Mouse (Mus musculus) retina, postnatal 7 days (tissue): ENCODE results near the gene AW822073.
A peak's percentile ranks its signal among the peaks of the same experiment; 100 is the strongest.
"Not testable (repeated sequence)": the region's sequence is repeated elsewhere in the genome, so short reads cannot be mapped to it uniquely, and the experiment has no call there.

Source experiments
- DNase-seq: peaks from one replicate; pipeline ENCODE4 v3.0.0-alpha.2; 2012; ENCODE audit warnings: low read depth, low spot score

Gene AW822073

DNA sequence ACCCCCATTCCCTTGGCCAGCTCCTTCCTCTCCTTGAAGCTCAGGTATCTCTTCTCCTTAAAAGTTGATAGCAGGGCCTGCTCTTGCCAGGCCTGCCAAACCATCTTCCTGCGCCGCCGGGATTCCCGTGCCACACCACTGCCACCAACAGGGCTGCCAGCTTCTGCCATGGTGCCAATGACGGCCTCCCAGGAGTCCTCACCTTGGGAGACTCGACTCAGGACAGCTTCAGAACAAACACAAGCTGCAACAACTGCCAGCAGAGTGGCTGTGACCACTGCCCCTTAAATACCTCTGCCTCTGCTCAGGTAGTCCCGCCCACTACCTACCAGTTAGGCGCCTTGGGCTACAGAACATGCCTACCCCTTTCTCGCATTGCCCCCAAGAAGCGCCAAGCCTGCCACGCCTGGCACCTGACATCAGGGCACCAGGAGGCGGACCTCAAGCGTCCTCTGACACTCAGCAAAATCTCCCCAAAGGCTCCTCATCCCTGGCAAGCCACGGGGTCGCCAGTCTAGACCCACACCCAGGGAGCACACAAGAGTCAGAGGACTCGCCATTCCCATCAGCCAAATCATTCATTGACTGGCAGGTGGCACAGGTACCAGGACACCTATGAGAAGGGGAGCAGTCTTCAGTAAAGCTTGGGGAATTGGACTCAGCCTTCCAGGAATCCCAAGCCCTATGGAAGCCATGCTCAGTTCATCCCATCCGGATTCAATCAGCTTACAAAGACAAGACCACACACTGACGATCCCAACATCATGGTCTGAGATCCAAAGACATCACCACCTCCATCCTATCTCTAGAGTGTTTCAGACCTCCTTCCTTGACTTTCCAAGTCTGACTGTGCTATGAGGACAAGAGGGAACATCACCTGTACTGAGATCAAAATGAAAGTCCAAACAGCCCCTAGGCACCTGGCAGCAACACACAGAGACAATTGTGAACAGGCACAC is at the start of gene AW822073:
Gene AW822073, minus strand, starts transcription at position 104 of the 959 bp plus-strand sequence.
- not testable (repeated sequence) for DNase-seq

GRCm38 (mm10) chr10:58258466-58258865 is 33.7 kb upstream of the AW822073 start:
- DNase-seq, result no peak

DNA sequence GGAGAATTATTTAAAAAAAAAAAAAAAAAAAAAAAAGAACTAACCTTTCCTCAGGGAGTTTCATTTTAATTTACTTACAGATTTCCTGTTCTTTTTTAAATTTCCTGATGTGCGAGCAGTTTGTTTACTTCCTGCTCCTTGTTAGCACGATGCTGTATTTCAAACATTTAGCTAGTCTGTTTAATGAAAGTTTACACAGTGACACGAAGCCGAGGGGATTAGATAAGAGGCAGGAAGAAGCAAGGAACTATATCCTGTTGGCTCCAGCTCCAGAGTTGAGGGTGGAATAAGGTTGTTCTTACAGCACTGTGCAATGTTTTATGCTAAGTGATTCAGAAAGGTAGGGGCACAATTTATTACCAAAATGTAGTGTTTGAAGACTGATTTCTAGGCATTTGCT is 31.2 kb upstream of the AW822073 start:
- no peak for DNase-seq

DNA sequence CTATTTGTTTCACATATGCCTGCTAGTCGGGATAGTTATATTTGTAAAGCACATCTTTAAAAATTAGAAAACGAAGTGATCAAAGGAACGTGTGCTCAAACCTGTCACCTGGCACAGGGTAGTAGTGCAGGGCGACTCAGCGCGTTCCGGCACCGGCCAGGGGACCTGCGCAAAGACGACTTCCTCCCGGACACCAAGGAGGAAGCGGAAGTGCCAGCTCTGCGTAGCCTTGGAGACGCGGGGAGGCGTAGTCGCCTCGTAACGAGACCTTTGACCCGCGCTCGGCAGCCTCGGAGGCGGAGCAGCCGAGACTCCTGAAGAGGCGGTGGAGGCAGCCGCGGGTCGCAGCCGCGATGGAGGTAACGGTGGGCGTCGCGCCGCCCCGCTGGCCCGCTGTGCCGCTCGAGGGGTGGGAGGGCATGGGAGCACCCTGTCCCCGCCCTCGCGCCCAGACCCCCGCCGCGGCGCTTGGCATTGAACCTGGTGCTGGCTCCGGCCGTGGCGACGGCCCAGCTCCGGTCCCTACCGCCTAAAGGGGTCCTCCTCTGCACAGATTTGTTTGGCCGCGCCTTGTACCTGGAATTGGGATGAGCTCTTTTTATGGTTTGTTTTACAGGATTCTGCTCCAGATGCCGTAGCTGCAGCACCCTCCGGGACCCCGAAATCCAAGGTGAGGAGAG is 30.6 kb upstream of the AW822073 start, which contains the start of gene Gcc2:
Gene Gcc2, plus strand, starts transcription at position 285 of the 680 bp plus-strand sequence.
- peak; percentile 86 for DNase-seq

- DNase-seq, result no peak
Observed at GRCm38 (mm10) chr10:58254635-58255175, 30.0 kb upstream of the AW822073 start.

DNA sequence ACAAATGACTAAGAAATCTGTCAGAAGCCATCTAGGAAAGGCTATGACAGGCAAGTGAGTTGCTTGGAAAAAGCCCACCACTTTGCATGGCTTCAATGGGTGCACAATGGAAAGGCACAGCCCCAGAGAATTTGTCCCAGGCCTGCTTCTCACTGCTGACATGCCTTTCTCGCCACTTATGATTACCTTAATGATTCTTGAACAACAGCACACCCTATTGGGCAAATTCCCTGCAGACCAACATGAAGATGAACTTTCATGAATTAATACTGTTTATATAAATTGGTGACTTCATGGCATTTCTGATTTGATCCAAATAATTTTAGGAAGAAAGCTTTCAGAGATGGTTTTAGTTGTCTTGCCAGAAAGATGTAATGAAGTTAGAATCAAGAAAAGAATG is 24.8 kb upstream of the AW822073 start:
- DNase-seq, result no peak

- DNase-seq, result not testable (repeated sequence)
Observed at GRCm38 (mm10) chr10:58238984-58239740, 14.4 kb upstream of the AW822073 start.

DNA sequence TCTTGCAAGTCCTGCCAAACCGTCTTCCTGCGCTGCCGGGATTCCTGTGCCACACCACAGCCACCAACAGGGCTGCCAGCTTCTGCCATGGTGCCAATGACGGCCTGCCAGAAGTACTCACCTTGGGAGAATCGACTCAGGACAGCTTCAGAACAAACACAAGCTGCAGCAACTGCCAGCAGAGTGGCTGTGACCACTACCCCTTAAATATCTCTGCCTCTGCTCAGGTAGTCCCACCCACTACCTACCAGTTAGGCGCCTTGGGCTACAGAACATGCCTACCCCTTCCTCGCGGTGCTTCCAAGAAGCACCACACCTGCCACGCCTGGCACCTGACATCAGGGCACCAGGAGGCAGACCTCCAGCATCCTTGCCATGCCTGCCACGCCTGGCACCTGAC is 11.9 kb upstream of the AW822073 start, which contains the start of gene Gm4981:
Gene Gm4981, minus strand, starts transcription at position 89 of the 400 bp plus-strand sequence.
- no peak for DNase-seq

DNA sequence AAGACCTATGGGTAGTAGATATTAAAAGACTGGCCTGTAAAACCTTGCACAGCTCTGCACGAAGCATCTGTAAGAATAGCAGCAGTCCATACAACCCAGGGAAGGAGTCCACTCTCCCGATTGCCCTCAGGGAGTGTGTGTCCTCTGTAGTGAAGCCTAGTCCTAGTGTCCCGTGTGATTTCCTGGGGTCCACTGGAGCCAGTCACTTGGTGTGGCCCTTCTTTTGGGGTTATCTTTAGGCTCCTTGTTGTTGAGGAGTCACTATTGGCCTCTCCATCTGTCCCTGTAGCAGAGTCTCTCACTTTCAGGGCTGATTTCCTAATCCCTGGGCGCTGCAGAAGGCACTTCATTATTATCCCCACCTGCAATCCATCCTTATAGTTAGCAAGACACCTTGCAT is 10.3 kb upstream of the AW822073 start:
- not testable (repeated sequence) for DNase-seq

DNA sequence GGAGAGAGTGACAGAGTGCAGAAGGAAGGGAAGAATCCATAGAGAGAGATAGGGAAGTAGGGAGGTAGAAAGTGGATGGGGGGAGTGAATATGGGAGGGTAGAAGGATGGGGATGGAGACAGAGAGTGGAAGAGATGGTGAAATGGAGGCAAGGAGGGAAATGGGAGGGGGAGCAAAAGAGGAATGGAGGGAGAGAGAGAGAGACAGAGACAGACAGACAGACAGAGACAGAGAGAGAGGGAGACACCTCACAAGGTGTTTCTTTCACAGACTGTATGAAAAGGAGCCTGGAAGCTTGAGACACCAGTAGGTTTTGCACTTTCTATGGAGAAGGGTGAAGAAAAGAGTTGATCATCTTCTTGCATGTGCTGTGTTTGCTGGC is 9.0 kb upstream of the AW822073 start:
- DNase-seq, result not testable (repeated sequence)

GRCm38 (mm10) chr10:58233054-58233739 is 8.5 kb upstream of the AW822073 start:
- not testable (repeated sequence) for DNase-seq

- DNase-seq, result not testable (repeated sequence)
Observed at GRCm38 (mm10) chr10:58232641-58232969, 7.9 kb upstream of the AW822073 start, which contains the start of gene Duxf3. TSS of gene Duxf3 (minus strand) at chr10:58232675.

- DNase-seq, result not testable (repeated sequence)
Observed at GRCm38 (mm10) chr10:58231779-58232640, 7.3 kb upstream of the AW822073 start.

GRCm38 (mm10) chr10:58231088-58231487 is 6.4 kb upstream of the AW822073 start:
- not testable (repeated sequence) for DNase-seq

- DNase-seq, result not testable (repeated sequence)
Observed at GRCm38 (mm10) chr10:58230021-58230420, 5.3 kb upstream of the AW822073 start.

DNA sequence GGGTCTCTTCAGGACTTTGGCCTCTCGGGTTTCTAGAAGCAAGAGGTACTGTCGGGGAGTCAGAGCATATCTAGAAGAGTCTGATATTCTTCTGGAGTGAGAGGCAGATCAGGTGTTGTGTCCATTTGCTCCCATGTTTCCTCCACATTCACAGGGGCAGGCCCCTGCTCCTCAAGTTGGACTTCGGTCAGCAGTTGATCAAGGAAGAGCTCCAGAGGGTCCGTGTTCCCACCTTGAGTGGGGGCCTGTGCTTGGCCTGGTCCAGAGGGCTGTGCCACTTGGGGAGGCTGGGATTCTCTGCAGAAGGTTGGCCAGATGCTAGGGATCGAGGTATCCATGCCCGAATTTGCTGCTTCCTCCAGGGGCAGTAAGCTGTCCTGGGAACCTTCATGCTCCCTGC is 3.1 kb upstream of the AW822073 start:
- DNase-seq, result not testable (repeated sequence)

- DNase-seq, result not testable (repeated sequence)
Observed at GRCm38 (mm10) chr10:58226357-58226756, 1.6 kb upstream of the AW822073 start.

GRCm38 (mm10) chr10:58223972-58224805 is 541 bp downstream of the AW822073 start:
- DNase-seq, result not testable (repeated sequence)

GRCm38 (mm10) chr10:58223161-58223560 is 1.6 kb downstream of the AW822073 start:
- not testable (repeated sequence) for DNase-seq
